Mouse (Mus musculus) ES-E14 (cell line): ENCODE results near the gene Shroom2.

ENCODE experiments used
- CHD2 ChIP-seq: IDR thresholded peaks from 2 replicates; pipeline ENCODE4 v1.6.1; 2014; ENCODE audit warnings: mild to moderate bottlenecking, low read depth, low read length, inconsistent platforms
- HCFC1 ChIP-seq: IDR thresholded peaks from 2 replicates; pipeline ENCODE4 v1.6.1; 2012; ENCODE audit warnings: low read length, inconsistent platforms, borderline replicate concordance; ENCODE audit not compliant: insufficient read depth
- ZNF384 ChIP-seq: IDR thresholded peaks from 2 replicates; pipeline ENCODE4 v1.6.1; 2012; ENCODE audit warnings: low read depth, low read length, inconsistent platforms

GRCm38 (mm10) chrX:152716693-152717092, 52.6 kb downstream of the Shroom2 start:
- TF ChIP-seq ZNF384 (no peak), CHD2 (no peak), HCFC1 (no peak)
